Mouse (Mus musculus) liver, postnatal 0 days (tissue): ENCODE data around the gene Def8. TPM values are rescaled to one million over a fixed set of nuclear protein-coding genes. Genes with fewer than 3 reads are reported as not detected.
"Not testable (repeated sequence)": the region's sequence is repeated elsewhere in the genome, so short reads cannot be mapped to it uniquely, and the experiment has no call there.

Source experiments
- ATAC-seq: fragments of 200-750 bp; cut with Nextera tagmentation; 2 replicates; pipeline ENCODE4 v1.8.0; 2017; ENCODE audit warnings: mild to moderate bottlenecking, moderate library complexity
- DNase-seq: peaks from one replicate; pipeline ENCODE4 v3.0.0-alpha.2; 2016
- H3K27ac ChIP-seq: fragments of 300-500 bp; sonication (generic); 2 replicates; pipeline ENCODE4 v1.5.1; 2014; ENCODE audit warnings: antibody characterized with exemption, moderate library complexity, mild to moderate bottlenecking, low read depth
- H3K27me3 ChIP-seq: fragments of 300-500 bp; sonication (generic); 2 replicates; pipeline ENCODE4 v1.6.1; 2014; ENCODE audit warnings: low read length, control low read depth, mixed read lengths; ENCODE audit not compliant: insufficient read depth
- H3K36me3 ChIP-seq: fragments of 300-500 bp; sonication (generic); replicated peaks from 2 replicates; pipeline ENCODE4 v1.6.1; 2014; ENCODE audit warnings: mild to moderate bottlenecking, control low read depth, low read length, moderate library complexity, mixed read lengths; ENCODE audit not compliant: insufficient read depth
- H3K4me1 ChIP-seq: fragments of 300-500 bp; sonication (generic); 2 replicates; pipeline ENCODE4 v1.6.1; 2014; ENCODE audit warnings: antibody characterized with exemption, mild to moderate bottlenecking, control low read depth; ENCODE audit not compliant: insufficient read depth
- H3K4me2 ChIP-seq: fragments of 300-500 bp; sonication (generic); 2 replicates; pipeline ENCODE4 v1.6.1; 2014; ENCODE audit warnings: low read depth, mild to moderate bottlenecking, low read length, moderate library complexity, mixed read lengths
- H3K4me3 ChIP-seq: fragments of 300-500 bp; sonication (generic); 2 replicates; pipeline ENCODE4 v1.5.1; 2014; ENCODE audit warnings: low read depth, low read length
- H3K9ac ChIP-seq: fragments of 300-500 bp; sonication (generic); replicated peaks from 2 replicates; pipeline ENCODE4 v1.6.1; 2014; ENCODE audit warnings: mild to moderate bottlenecking, moderate library complexity
- H3K9me3 ChIP-seq: fragments of 300-500 bp; sonication (generic); 2 replicates; pipeline ENCODE4 v1.6.1; 2016; ENCODE audit warnings: mild to moderate bottlenecking, control low read depth, low read length, mixed read lengths
- CTCF ChIP-seq: sonication (generic); IDR thresholded peaks from 2 replicates; pipeline ENCODE4 v1.5.1; 2016; ENCODE audit warnings: antibody characterized with exemption, low read depth
- EP300 ChIP-seq: IDR thresholded peaks from 2 replicates; pipeline ENCODE4 v1.6.1; 2016; ENCODE audit warnings: antibody characterized with exemption, low read depth, mild to moderate bottlenecking
- WGBS: fragments of 180-500 bp; shearing (Covaris S2); extraction: QIAGEN DNeasy Blood & Tissue Kit; methylation state at CpG from one replicate; pipeline ENCODE4 v1.1.7; 2014; ENCODE audit not compliant: insufficient replicate concordance; 5-methylcytosine and 5-hydroxymethylcytosine counted together
- polyA plus RNA-seq: library from polyadenylated mRNA; unstranded; fragments of >200 nt; fragmentation: Nextera tagmentation; extraction: Ambion mirVana; gene quantifications from 2 replicates; pipeline ENCODE4 v1.2.1, GENCODE M21; 2015

The Def8 gene
- polyA plus RNA-seq, 1 experiment from 2014 or later: 11.6 TPM

- WGBS: 91% methylated on average over 23 of the region's 23 CpGs
- no peak for DNase-seq
- Histone ChIP-seq H3K4me1 (no peaks in the 10 kb centered on the region), H3K27ac (no peak overlapping the region), H3K9me3 (peaks cover 37% of the 10 kb centered on the region), H3K36me3 (no peaks in the 10 kb centered on the region), H3K4me3 (no peak overlapping the region), H3K27me3 (no peaks in the 10 kb centered on the region), H3K9ac (no peak overlapping the region), H3K4me2 (no peak overlapping the region)
- no peak for TF ChIP-seq EP300
- TF ChIP-seq CTCF: no peak
- ATAC-seq: no peak
Observed at GRCm38 (mm10) chr8:123428939-123429721, 5.8 kb downstream of the Def8 start.

GRCm38 (mm10) chr8:123429722-123430013 is 6.3 kb downstream of the Def8 start:
- H3K36me3 ChIP-seq, H3K9ac ChIP-seq, H3K4me3 ChIP-seq, H3K4me2 ChIP-seq, H3K27me3 ChIP-seq, H3K4me1 ChIP-seq, ATAC-seq, H3K27ac ChIP-seq, DNase-seq: not testable (repeated sequence)
- 89% methylated on average over 12 of the region's 15 CpGs for WGBS
- H3K9me3 ChIP-seq: peaks cover 37% of the 10 kb centered on the region

- WGBS: 78% methylated on average over 8 of the region's 8 CpGs
- ATAC-seq, H3K27me3 ChIP-seq, H3K4me2 ChIP-seq, H3K4me3 ChIP-seq, H3K4me1 ChIP-seq, H3K27ac ChIP-seq, H3K36me3 ChIP-seq, H3K9ac ChIP-seq, DNase-seq: not testable (repeated sequence)
- H3K9me3 ChIP-seq: peaks cover 37% of the 10 kb centered on the region
Observed at GRCm38 (mm10) chr8:123430936-123431335, 7.6 kb downstream of the Def8 start.

- H3K4me1 ChIP-seq: no peaks in the 10 kb centered on the region
- no peak overlapping the region for H3K27ac ChIP-seq
- H3K9me3 ChIP-seq: peaks cover 30% of the 10 kb centered on the region
- TF ChIP-seq CTCF: no peak
- TF ChIP-seq EP300: no peak
- no peaks in the 10 kb centered on the region for H3K27me3 ChIP-seq
- no peak overlapping the region for H3K9ac ChIP-seq
- H3K36me3 ChIP-seq: no peaks in the 10 kb centered on the region
- 92% methylated on average over 25 of the region's 25 CpGs for WGBS
- no peak overlapping the region for H3K4me2 ChIP-seq
- no peak for DNase-seq
- ATAC-seq: no peak
- H3K4me3 ChIP-seq: no peak overlapping the region
Observed at GRCm38 (mm10) chr8:123431616-123432365, 8.5 kb downstream of the Def8 start.

- H3K27ac ChIP-seq: no peak overlapping the region
- no peaks in the 10 kb centered on the region for H3K27me3 ChIP-seq
- H3K9ac ChIP-seq: no peak overlapping the region
- 85% methylated on average over 16 of the region's 16 CpGs for WGBS
- no peak overlapping the region for H3K4me2 ChIP-seq
- DNase-seq (no peak), ATAC-seq (no peak)
- H3K36me3 ChIP-seq: no peaks in the 10 kb centered on the region
- H3K4me3 ChIP-seq: no peak overlapping the region
- TF ChIP-seq EP300 (no peak), CTCF (no peak)
- peaks cover 25% of the 10 kb centered on the region for H3K9me3 ChIP-seq
- H3K4me1 ChIP-seq: no peaks in the 10 kb centered on the region
Observed at GRCm38 (mm10) chr8:123432381-123432780, 9.1 kb downstream of the Def8 start.

- not testable (repeated sequence) for H3K9ac ChIP-seq, H3K4me1 ChIP-seq, H3K4me3 ChIP-seq, DNase-seq, ATAC-seq, H3K36me3 ChIP-seq, H3K27me3 ChIP-seq, H3K4me2 ChIP-seq, H3K27ac ChIP-seq
- 92% methylated on average over 38 of the region's 47 CpGs for WGBS
- H3K9me3 ChIP-seq: peaks cover 14% of the 10 kb centered on the region
Observed at GRCm38 (mm10) chr8:123433241-123433974, 10.1 kb downstream of the Def8 start.
